Mouse (Mus musculus) cerebellum, adult 2 months (tissue): ENCODE data around the gene Sptbn1.

Source experiments
- CTCF ChIP-seq: fragments of 200-500 bp; IDR thresholded peaks from 2 replicates; pipeline ENCODE4 v1.5.1; 2011; ENCODE audit warnings: low read depth, mild to moderate bottlenecking, control low read depth, low read length, moderate library complexity, borderline replicate concordance; ENCODE audit not compliant: insufficient read depth
- POLR2A ChIP-seq: fragments of 200-500 bp; IDR thresholded peaks from 2 replicates; pipeline ENCODE4 v1.6.1; 2011; ENCODE audit warnings: low read length, control low read depth, borderline replicate concordance; ENCODE audit not compliant: insufficient read depth

GRCm38 (mm10) chr11:30129339-30129738 lies 138.6 kb downstream of the Sptbn1 start:
- TF ChIP-seq CTCF, result no peak
- TF ChIP-seq POLR2A, result no peak
